Mouse (Mus musculus) yolk sac, embryonic 10.5 days (tissue): ENCODE measurements around the gene Ercc5.

Experiments
- DNase-seq: peaks from one replicate; pipeline ENCODE4 v3.0.0-alpha.2; 2017; ENCODE audit warnings: low spot score

Ercc5 gene

GRCm38 (mm10) chr1:44147563-44148381, at the start of gene Ercc5:
TSS of gene Ercc5 (plus strand) at chr1:44147744.
- peak; percentile 93 for DNase-seq

GRCm38 (mm10) chr1:44101448-44102225, 45.9 kb upstream of the Ercc5 start:
- peak; percentile 72 for DNase-seq

- peak; percentile 94 for DNase-seq
These were observed 45.3 kb upstream of the Ercc5 start, which contains the start of gene Tex30 for GRCm38 (mm10) chr1:44102259-44102717. TSS of gene Tex30 (minus strand) at chr1:44102441.

GRCm38 (mm10) chr1:44102939-44103338, 44.6 kb upstream of the Ercc5 start:
- peak; percentile 9 for DNase-seq

GRCm38 (mm10) chr1:44117571-44117970, 30.0 kb upstream of the Ercc5 start:
- no peak for DNase-seq

GRCm38 (mm10) chr1:44118239-44119054, 29.1 kb upstream of the Ercc5 start, which contains the start of the genes Kdelc1 and Bivm:
TSS of gene Kdelc1 (minus strand) at chr1:44118808.
TSS of gene Bivm (plus strand) at chr1:44118957.
- peak; percentile 92 for DNase-seq

GRCm38 (mm10) chr1:44119201-44120073, 28.1 kb upstream of the Ercc5 start:
- DNase-seq, result peak; percentile 87

GRCm38 (mm10) chr1:44120074-44120406, 27.5 kb upstream of the Ercc5 start:
- DNase-seq, result no peak

GRCm38 (mm10) chr1:44122256-44122655, 25.3 kb upstream of the Ercc5 start:
- DNase-seq, result no peak

GRCm38 (mm10) chr1:44125590-44125989, 22.0 kb upstream of the Ercc5 start:
- no peak for DNase-seq

- DNase-seq, result no peak
These were observed 17.5 kb upstream of the Ercc5 start for GRCm38 (mm10) chr1:44129929-44130581.

GRCm38 (mm10) chr1:44140232-44140631, 7.3 kb upstream of the Ercc5 start:
- no peak for DNase-seq

GRCm38 (mm10) chr1:44142747-44143146, 4.8 kb upstream of the Ercc5 start:
- DNase-seq, result no peak

- no peak for DNase-seq
These were observed 1.2 kb downstream of the Ercc5 start for GRCm38 (mm10) chr1:44148706-44149105.

GRCm38 (mm10) chr1:44155287-44155686, 7.7 kb downstream of the Ercc5 start:
- no peak for DNase-seq

- DNase-seq, result no peak
These were observed 10.8 kb downstream of the Ercc5 start for GRCm38 (mm10) chr1:44158317-44158716.

GRCm38 (mm10) chr1:44161818-44162217, 14.3 kb downstream of the Ercc5 start:
- DNase-seq, result no peak

- DNase-seq, result no peak
These were observed 14.8 kb downstream of the Ercc5 start for GRCm38 (mm10) chr1:44162389-44162788.

GRCm38 (mm10) chr1:44167859-44168383, 20.4 kb downstream of the Ercc5 start:
- no peak for DNase-seq

- no peak for DNase-seq
These were observed 25.1 kb downstream of the Ercc5 start for GRCm38 (mm10) chr1:44172656-44173055.
